Mouse (Mus musculus): ENCODE data around the gene Eps8l2.

The Eps8l2 gene

DNA sequence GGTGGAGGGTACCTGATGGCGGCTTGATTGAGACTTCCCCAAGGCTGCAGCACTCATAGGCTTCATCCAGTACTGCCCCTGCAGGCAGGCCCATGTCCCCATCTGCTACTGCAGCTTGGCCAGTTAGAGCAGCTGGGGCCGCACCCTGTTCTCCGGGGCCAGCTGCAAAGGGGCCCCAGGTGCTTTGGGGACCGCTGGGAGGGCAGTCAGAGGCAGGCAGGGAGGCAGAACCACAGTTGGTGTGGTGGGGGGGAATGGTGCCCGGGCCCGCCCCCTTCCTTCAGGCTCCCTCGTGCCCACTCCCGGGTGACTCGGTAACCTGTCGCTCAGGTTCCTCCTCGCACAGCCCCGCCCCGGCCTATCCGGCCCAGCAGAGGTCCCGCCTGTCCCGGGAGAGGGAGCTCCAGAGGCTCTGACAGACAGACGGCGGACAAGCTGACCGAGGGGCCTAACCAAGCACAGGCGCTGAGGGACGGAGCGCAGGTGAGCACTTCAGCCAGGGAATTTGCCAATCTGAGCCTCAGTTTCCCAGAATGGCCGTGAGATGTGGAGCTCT lies at the start of gene Eps8l2:
Eps8l2 (plus strand) TSS at position 305 of the 556 bp plus-strand sequence.
- DNase-seq (ENCODE audit: low spot score): peak; percentile 25

DNA sequence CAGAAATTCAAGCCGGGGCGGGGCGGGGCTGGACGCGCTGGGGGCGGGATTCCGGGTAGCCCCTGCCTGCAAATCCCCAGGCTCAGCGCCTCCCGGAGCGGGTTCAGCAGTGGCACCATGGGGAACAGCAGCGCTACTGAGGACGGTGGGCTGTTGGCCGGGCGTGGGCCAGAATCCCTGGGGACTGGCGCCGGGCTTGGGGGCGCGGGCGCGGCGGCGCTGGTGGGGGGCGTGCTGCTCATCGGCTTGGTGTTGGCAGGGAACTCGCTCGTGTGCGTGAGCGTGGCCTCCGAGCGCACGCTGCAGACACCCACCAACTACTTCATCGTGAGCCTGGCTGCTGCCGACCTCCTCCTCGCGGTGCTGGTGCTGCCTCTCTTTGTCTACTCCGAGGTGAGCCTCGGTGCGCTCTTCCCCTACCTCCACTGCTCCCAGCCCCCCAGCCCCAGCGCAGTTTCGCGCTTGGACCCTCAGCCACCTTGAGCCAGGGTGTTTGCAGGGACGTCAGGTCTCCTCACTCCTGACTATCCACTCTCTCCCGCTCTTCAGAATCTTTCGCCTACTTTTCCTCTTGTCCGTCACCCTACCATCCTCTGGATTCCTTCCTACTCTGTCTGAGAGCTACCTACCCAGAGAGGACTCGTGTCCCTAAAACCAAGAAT lies 46.6 kb upstream of the Eps8l2 start, which contains the start of gene Drd4:
Drd4 (plus strand) TSS at position 86 of the 662 bp plus-strand sequence.
- DNase-seq (ENCODE audit: low spot score): no peak

DNA sequence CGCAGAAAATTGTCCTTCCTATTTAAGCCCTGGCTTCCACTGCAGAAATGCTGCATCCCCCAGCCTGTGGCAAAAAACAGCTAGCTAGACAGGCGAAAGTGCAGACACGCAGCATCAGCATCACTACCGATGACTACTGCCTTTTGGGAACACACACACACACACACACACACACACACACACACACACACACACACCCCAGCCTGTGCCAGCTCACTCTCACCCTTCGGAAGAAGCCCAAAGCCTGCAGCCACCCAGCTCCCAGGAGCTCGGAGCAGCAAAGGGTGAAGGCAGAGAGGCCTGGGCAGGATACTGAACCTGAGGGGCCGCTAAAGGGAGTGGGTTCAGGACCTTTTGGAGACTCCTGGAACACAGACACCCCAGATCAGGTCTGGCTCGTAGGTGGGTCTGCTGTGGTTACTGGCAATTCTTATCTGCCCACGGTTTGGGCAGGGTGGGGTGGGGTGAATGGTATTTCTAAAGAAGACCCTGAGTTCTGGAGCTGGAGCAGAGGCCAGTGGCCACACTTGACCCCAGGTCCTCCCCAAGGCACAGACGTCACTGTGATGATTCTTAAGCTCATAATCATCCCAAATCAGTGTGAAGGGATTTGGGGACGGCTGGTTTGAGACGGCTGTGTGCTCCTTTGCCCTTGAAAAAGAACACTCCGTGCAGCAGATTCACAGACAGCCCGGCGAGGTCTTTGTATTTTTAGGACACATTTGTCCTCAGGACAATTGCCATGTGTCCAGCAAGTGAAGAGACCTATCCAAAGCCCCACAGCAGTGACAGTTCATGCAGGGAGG lies 45.9 kb upstream of the Eps8l2 start:
- no peak for DNase-seq (ENCODE audit: low spot score)

GRCm38 (mm10) chr7:141293852-141294471 lies 44.7 kb upstream of the Eps8l2 start:
- no peak for DNase-seq (ENCODE audit: low spot score)

GRCm38 (mm10) chr7:141294479-141294878 lies 44.2 kb upstream of the Eps8l2 start:
- DNase-seq (ENCODE audit: low spot score): no peak

- DNase-seq (ENCODE audit: low spot score): no peak
These were observed 40.6 kb upstream of the Eps8l2 start for GRCm38 (mm10) chr7:141297926-141298650.

DNA sequence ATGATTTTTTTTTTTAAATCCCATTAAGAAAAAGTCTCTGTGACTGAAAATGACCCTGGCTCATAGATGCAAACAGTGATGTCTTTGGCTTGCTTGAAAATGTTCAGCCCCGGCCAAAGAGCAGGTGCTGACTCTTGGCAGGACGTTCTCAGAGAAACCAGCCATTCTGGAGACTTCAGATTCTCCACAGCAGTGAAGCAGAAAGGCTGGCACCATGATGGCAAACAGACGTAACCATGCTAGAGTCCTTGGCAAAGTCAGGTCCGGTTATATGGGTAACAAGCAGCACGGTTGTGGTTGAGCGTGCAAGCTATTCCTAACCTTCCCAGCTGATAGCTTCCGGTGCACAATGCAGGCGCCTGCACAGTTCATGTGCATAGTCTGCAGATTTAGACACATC lies 39.5 kb upstream of the Eps8l2 start:
- DNase-seq (ENCODE audit: low spot score): no peak

DNA sequence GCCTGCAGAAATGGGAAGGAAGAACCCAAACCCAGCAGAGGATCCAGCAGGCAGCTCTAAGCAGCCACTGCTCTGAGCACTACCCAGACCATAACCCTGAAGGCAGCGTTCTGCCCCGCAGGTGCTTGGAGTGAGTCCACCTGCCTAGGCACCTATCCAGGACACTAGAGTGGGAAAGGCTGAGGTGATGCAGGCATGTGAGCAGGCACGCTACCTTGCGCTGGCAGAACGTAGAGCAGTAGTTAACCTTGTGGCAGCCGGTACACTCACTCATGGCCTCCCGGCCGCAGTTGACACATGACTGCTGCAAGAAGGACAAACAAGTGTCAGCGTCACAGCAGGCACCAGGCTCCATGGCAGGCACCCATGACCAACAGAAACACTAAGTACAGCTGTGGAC lies 37.3 kb upstream of the Eps8l2 start:
- DNase-seq (ENCODE audit: low spot score): no peak

DNA sequence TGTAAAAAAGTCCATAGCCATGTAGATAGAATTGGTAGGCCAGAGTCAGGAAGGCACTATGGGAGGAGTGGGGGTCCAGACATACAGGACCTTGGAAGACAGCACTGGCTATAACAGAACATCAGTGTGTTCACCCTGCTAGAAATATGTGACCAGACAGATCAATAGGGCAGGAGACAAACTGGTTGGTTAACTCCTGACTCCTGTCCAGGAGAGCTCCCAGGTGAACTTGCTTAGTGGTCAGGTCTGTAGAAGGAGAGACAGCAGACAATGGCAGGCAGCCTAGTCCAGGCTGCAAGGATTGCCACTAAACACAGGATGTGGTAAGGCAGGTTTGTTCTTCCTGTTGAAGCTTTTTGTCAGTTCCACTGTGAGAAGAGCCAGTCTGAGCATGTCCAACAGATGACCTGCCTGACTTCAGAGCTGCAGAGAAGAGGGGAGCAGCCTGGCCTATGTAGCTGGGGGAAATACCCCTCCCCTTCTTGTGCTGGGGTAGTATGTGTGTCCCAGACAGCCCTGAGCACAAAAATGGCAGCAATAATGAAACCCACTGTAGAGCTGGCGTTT lies 35.9 kb upstream of the Eps8l2 start:
- no peak for DNase-seq (ENCODE audit: low spot score)

DNA sequence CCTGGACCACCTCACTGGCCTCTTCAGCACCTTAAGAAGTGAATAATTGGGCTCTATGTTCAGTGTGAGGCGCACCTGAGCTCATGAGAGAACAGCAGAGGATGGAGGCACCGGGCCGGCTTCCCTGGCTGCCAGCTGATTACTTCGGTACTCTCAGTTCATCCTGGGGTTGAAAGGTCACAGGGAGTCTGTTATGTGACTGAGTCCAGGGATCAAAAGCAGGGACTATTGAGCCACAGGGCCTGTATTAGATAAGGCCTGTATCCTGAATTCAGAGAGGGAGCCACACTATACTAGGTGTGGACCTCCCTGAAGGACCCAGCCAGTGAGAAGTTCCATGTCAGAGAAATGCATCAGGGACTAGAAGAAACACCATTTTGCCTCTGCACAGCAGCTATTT lies 34.1 kb upstream of the Eps8l2 start:
- no peak for DNase-seq (ENCODE audit: low spot score)

DNA sequence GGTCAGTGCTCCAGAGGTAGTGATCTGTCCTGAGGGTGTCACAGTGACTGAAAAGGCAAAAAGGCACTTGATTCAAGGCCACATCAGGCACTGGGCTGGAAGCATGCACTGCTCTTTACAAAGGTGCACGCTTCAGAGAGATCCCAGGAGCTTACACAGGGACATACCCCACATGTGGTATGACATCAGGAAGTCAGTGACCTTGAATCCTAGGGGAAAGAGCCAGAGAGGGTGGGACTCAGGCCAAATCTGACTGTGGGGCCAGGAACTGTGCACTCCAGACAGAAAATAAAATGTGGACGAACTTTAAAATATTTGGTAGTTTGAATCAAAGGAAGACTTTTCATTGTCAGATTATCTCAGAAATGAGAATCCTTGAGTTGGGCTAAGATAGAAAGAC lies 24.3 kb upstream of the Eps8l2 start:
- DNase-seq (ENCODE audit: low spot score): no peak

DNA sequence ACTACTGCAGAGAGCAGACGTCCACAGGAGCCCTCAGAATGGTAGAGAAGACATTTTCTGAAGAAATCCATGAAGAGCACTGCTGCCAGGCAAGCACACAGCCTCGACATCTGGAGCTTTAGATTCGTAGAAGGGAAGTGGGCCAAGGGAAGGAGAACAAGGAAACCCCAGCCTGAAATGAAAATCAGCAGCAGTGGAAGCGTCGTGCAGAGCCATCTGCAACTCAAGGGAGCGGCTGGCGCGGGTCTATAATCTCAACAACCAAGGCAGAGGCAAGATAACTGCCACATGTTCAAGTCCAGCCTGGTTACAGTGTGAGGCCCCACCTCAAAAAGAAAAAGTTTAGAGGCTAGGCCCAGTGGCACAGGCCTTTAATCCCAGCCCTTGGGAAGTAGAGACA lies 23.6 kb upstream of the Eps8l2 start:
- no peak for DNase-seq (ENCODE audit: low spot score)

GRCm38 (mm10) chr7:141315974-141316373 lies 22.7 kb upstream of the Eps8l2 start:
- no peak for DNase-seq (ENCODE audit: low spot score)

DNA sequence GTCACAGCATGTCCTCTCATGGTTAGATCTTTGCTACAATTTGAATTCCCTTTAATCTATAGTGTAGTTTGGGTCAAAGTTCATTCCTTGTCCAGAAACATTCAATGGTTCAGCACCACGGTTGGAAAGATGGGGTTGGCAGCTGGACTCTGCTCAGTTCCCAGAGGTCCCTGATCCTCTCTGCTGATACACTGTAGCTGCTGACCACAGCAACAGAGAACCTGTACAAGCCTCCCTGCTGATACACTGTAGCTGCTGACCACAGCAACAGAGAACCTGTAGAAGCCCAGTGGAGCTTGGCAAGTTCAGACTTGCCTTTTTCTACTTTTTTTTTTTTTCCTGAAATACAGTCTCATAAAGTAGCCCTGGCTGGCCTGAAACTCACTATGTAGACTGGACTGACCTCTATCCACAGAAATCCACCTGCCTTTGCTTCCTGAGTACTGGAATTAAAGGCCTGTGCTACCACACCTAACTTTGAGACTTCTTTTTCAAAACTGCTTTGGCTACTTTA lies 21.0 kb upstream of the Eps8l2 start:
- no peak for DNase-seq (ENCODE audit: low spot score)

DNA sequence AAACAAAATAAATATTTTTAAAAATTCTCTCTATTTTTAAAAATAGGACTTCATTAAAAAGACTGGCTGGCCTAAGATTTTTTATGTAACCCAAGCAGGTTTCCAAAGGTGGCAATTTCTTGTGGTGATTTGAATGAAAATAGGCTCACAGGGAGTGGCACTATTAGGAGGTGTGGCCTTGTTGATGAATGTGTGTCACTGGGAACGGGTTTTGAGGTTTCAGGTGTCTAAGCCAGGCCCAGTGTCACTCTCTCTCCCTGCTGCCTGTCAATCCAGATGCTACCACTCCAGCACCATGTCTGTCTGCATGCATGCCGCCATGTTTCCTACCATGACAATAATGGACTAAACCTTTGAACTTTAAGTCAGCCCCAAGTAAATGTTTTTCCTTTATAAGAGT lies 19.2 kb upstream of the Eps8l2 start:
- DNase-seq (ENCODE audit: low spot score): no peak

DNA sequence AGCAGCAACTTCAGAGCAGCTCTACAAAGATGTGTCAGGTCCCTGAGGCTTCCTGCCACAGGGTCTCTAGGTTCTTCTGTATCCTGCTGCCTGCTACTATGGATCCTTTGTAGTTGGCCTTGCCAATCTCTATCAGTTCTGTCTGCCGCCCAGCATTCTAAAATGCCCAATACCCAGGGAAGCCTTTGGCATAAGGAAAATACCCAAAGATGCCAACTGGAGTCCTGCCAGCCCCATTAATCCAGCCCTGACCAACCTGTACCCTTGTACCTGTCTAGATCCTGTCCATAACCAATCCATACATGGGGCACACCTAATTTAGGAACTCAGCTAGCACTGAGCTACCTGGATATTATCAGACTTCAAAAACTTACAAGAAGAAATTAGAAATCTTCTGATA lies 14.0 kb upstream of the Eps8l2 start:
- DNase-seq (ENCODE audit: low spot score): no peak

DNA sequence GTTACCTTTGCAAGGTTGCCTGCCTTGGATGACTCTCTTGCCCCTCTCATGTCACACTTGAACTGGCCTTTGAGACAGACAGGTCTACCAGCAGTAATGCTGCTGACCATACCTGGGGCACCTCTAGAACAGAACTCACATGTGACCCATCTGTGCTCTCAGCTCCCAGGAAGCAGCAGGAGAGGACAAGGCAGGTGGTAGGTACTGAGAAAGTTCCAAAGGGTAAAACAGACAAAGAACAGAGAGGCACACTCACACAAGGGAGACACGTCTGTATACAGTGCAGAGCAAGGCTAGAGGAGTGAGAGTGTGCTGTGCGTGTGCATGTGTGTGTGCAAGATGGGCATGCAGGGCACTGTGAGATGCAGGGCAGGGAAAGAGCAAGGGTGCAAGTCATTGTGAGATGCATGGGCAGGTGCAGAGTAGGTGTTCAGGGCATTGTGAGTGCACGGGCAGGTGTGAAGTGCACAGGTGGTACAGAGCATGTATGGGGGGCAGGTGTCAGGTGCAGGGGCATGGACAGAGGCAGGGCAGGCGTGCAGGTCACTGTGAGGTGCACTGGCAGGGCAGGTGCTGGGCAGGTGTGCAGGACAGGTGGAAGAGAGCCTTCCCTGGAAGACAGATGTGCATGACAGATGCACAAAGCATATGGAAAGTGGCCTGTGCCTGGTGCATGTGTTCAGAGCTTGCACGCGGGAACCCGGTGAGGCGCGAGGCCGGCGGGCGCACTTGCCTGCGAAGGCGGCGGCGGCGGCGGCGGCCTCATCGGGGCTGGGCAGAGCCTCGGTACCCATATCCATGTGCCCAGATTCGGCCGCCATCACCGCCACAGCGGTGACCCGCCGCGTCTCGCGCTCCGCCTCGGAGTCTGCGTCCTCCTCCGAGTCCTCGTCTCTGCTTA lies 11.9 kb upstream of the Eps8l2 start:
- peak; percentile 30 for DNase-seq (ENCODE audit: low spot score)

- peak; percentile 97 for DNase-seq (ENCODE audit: low spot score)
These were observed 11.0 kb upstream of the Eps8l2 start, which contains the start of the genes Deaf1 and Tmem80 for GRCm38 (mm10) chr7:141327469-141328372. Gene Deaf1 (minus strand): TSS chr7:141327690. Gene Tmem80 (plus strand): TSS chr7:141327739.

DNA sequence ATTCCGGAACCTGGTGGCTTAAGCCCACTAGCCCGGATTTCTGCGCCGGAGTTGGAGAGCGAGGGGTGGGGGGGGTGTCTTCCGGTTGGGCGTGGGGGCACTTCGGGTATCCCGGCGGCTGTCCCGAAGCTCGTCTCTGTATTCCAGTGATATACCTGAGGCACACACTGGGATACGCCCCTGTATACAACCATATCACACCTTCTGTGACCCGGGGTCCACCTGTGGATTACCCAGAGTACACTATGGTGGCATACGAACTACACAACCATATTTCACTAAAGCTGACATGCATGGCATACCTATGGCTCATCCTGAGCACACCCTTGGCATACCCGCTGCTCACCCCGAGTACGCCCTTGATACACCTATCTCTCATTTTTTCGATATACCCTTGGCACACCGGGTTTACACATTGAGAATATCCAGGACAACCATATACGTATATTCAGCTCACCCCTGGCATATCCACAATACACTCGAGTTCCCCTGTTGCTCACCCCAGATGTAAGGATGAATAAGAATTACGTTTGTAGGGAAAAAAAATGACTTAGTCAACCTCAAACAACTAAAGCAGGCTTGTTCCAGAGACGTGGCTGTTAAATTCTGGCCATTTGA lies 10.2 kb upstream of the Eps8l2 start:
- DNase-seq (ENCODE audit: low spot score): peak; percentile 44

All from c-Kit-positive CD71-positive TER-119-positive erythroid progenitor cells, embryonic 14.5 days (primary cell).